Mouse (Mus musculus): ENCODE results near the gene Dus2.
A peak's percentile ranks its signal among the peaks of the same experiment; 100 is the strongest.
"Not testable (repeated sequence)": the region's sequence is repeated elsewhere in the genome, so short reads cannot be mapped to it uniquely, and the experiment has no call there.

Dus2 gene

GRCm38 (mm10) chr8:105992499-105992898 lies 1.4 kb downstream of the Dus2 start:
- no peak for DNase-seq

- no peak for DNase-seq
Measured at GRCm38 (mm10) chr8:105993226-105993625, 2.1 kb downstream of the Dus2 start.

- DNase-seq, result no peak
Measured at GRCm38 (mm10) chr8:105996359-105996758, 5.2 kb downstream of the Dus2 start.

- DNase-seq, result no peak
Measured at GRCm38 (mm10) chr8:105998971-105999370, 7.8 kb downstream of the Dus2 start.

- peak; percentile 72 to 85 for DNase-seq
Measured at GRCm38 (mm10) chr8:106001908-106002307, 10.8 kb downstream of the Dus2 start.

GRCm38 (mm10) chr8:106004538-106005207 lies 13.5 kb downstream of the Dus2 start:
- DNase-seq, result no peak

GRCm38 (mm10) chr8:106005875-106006274 lies 14.7 kb downstream of the Dus2 start, which contains the start of gene Dpep2nb:
Gene Dpep2nb (minus strand): TSS chr8:106005975.
- no peak for DNase-seq

GRCm38 (mm10) chr8:106006413-106006812 lies 15.3 kb downstream of the Dus2 start:
- DNase-seq, result no peak

- no peak for DNase-seq
Measured at GRCm38 (mm10) chr8:106007135-106007534, 16.0 kb downstream of the Dus2 start.

- not testable (repeated sequence) for DNase-seq
Measured at GRCm38 (mm10) chr8:106007891-106008290, 16.8 kb downstream of the Dus2 start.

- DNase-seq, result peak; percentile 89 to 97
Measured at GRCm38 (mm10) chr8:106010748-106011642, 19.9 kb downstream of the Dus2 start.

- no peak for DNase-seq
Measured at GRCm38 (mm10) chr8:106011643-106011986, 20.5 kb downstream of the Dus2 start, which contains the start of gene Ddx28. Gene Ddx28 (minus strand): TSS chr8:106011882.

GRCm38 (mm10) chr8:106012203-106012602 lies 21.1 kb downstream of the Dus2 start:
- DNase-seq, result not testable (repeated sequence)

- no peak for DNase-seq
Measured at GRCm38 (mm10) chr8:106016284-106016683, 25.1 kb downstream of the Dus2 start.

- no peak for DNase-seq
Measured at GRCm38 (mm10) chr8:106017130-106017529, 26.0 kb downstream of the Dus2 start.

- no peak for DNase-seq
Measured at GRCm38 (mm10) chr8:106018039-106018438, 26.9 kb downstream of the Dus2 start.

- DNase-seq, result peak; percentile 74 to 91
Measured at GRCm38 (mm10) chr8:106022483-106022882, 31.3 kb downstream of the Dus2 start.

GRCm38 (mm10) chr8:106038721-106039120 lies 47.6 kb downstream of the Dus2 start:
- no peak for DNase-seq

- no peak for DNase-seq
Measured at GRCm38 (mm10) chr8:106039605-106040004, 48.5 kb downstream of the Dus2 start.

- DNase-seq, result no peak
Measured at GRCm38 (mm10) chr8:106040218-106040617, 49.1 kb downstream of the Dus2 start.

- no peak for DNase-seq
Measured at GRCm38 (mm10) chr8:106043055-106043454, 51.9 kb downstream of the Dus2 start.

GRCm38 (mm10) chr8:106044151-106044550 lies 53.0 kb downstream of the Dus2 start:
- no peak for DNase-seq

- DNase-seq, result no peak
Measured at GRCm38 (mm10) chr8:106046872-106047559, 55.9 kb downstream of the Dus2 start.
